Mouse (Mus musculus): ENCODE measurements around the gene Gtf2i.

Gene Gtf2i

DNA sequence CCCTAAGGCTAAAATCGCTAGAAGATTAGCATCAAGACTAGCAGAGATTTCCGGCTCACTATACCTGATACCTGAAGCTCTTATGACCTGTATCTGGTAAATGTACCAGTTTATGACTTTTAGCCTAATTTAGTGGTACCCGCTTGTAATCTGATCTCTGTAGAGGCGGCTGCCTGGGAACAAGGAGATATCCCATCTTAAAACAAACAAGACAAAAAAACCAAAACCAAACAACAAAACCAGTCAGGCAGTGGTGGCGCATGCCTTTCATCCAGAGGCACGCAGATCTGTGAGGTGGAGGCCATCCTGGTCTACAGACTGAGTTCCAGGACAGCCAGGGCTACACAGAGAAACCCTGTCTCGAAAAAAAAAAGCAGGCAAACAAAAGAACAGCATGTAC, 7.1 kb upstream of the Gtf2i start:
- DNase-seq = no peak

DNA sequence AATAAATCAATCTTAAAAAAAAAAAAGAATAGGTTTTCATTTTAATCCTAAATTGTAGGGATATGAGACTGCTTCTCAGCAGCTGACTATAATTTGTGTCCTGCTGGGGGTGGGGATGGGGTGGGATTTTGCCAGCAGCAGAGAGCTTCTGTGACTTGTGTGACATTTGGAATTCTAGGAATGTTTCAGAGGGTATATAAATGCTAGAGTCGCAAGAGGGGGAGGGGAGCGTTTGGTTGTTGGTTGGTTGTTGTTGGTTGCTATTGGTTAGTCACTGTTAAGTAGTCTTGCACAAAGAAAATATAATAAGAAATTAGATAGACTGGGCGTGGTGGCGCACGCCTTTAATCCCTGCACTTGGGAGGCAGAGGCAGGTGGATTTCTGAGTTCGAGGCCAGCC, 4.3 kb upstream of the Gtf2i start:
- no peak for DNase-seq

DNA sequence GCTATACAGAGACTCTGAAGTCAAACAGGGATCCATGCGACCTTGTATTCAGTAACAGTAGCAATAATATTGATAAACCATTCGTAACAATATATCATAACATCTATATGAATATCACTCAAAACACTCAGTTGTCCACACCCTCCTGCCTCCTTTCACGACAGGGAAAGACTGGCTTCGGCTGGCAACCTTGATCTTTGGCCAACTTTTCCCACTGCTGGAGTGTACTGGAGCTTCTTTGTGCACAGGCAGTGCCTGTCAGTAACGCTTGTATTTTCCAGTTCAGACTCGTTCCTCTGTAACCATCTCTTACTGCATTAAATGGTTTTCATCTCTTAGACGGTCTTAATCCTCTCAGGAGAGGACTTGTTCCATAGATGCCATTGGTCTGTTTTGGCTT, 2.2 kb upstream of the Gtf2i start:
- DNase-seq = peak; percentile 39

DNA sequence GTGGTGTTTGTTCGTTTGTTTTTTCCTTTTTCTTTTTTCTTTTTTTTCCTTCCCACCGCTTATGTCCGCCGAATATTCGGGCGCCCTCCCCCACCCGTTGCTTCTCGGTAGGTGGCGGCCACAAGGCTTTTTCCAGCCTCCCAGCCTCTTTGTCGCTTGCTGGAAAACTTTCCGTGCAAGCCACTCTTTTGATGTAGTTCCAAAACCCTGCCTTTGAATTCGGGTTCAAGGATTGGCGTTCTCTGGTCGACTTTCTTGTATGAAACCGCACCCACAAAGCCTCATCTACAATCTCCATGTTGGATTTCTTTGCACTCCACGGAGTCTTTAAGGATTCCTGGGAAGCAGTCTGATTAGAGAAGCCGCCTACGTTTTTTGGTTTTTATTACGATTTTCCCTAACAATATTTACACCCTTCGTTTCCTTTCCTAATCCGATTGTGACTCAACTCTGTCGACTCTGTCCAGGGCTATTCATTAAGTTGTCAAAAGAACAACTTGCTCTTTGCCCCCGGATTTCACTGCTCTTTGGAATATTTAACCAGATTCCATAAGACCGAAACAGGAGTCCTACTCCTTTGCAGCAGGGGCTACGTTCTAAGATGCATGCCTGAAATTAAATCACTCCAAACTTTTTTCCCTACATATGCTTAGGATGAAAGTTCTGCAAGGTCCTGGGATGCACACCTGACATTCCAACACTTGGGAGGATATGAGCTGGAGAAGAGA, 1.2 kb upstream of the Gtf2i start:
- peak; percentile 88 for DNase-seq

DNA sequence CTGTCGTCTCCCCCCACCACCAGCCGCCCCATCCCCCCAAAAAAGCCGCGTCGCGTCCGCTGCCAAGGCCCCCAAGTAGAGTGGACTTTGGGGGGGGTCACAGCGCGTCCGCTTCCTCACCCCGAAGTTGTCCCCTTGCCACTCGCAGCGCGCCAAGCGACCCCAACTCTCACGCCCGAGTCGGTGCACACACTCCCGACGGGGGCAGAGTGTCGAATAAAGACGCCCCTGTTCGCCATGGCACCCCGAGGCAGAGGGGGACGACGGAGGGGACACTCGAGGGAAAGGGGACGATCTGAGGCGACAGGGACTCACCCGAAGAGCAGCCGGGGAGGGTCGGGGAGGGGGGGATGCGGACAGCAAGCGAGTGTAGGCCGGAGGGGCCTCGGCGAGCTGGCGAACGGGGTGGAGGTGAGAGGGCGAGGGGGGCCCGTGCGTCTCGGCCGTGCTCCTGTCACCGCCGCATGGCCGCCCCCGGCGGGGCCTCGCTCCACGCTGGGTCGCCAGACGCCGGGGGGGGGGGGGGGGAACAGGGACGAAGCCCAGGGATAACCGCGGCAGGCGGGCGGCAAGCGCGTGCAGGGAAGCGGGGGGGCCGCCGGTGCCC, 389 bp downstream of the Gtf2i start:
- DNase-seq = no peak

DNA sequence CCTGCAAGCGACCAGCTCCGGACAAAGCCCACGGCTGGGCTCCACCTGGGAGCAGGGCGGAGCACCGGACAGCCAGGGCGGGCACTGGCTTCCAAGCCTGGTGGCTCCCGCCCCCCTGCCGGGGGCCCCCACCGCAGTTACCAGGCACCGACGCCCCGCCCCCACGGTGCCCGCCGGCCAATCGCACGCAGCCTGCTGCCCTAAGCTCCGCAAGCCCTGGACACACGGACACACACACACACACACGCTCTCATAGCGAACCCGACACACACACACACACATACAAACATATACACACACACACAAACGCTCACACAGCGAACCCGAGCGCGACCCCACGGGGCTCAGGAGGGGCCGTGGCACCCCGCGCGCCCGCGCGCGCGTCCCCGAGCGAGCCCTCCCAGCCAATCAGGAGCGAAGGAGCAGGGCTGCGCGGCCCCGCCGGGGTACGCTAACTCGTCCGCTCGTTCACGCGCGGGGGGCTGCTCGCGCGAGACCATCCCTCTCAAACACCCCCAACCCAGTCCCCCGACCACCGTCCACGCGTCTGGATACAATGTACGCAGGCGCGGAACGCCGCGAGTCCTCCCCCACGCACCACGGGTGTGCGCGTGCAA, 1.0 kb downstream of the Gtf2i start:
- peak; percentile 97 for DNase-seq

DNA sequence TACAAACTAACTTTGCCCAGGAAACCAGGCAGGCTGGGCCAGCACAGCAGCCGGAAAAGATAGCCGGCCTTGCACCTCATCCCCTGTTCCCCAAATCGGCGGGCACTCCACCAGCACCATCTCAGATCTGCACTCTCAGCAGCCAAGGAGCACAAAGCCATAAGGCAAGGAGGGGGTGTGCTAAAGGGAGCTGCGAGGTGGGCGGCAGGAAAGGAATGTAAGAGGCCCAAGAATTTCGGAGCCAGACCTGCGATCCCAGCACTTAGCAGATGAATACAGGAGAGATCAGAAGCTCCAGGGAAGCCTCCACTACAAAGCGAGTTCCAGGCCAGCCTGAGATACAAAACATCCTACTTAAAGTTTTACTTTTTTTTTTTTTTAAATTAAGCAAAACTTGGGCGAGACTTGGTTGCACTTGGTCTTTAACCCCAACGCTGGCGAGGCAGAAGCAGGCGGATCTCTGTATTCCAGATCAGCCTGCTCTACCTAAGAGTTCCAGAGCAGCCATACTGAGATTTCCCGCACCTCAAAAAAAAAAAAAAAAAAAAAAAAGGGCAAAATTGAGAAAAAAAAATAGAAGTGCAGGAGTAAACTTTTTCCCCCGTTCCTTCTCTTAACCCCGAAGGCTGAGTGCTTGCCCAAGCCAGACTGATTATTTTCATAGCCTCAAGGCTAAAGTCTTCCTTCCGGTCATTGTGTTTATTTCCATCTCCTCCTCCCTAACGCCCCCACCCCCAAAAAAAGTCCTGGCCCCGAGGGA, 1.7 kb downstream of the Gtf2i start:
- peak; percentile 28 for DNase-seq

DNA sequence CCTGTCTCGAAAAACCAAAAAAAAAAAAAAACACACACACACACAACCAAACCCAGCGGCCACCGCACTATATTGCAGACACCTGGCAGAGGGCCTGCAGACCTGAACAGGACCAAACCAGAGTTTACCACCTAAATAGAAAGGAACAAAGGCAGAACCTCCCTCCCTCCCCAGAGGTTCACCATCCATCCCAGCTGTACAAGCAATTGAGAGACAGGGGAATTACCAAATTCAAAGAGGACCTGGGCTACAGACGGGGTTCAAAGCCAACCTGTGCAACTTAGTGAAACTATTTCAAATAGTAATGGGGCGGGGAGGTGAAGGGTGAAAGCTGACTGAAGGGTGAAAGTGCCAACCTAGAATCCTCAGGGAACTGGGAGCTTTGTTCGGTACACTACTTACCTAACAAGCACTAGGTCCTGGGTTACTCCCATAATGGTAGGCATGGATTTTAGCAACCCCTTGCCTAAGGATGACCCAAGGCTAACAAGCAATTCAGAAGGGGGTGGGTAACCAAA, 2.6 kb downstream of the Gtf2i start:
- DNase-seq = no peak

DNA sequence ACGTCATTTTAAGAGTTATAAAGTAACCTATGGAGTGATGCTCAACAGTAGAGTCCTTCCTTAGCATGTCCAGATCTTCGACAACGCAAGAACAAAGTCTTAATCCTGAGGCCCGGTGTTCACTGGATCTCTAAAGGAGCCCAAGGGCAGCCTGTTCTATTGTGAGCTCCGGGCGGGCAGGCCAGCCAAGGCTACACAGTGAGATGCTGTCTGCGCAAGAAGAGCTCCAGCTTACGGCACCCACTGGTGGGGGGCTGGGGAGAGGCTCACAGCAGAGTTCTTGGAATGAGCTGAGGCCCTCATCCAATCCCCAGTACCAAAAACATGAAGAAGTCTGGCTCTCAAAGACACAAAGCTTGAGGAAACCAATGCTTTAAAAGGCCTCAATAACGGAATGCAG, 4.4 kb downstream of the Gtf2i start:
- DNase-seq = no peak

DNA sequence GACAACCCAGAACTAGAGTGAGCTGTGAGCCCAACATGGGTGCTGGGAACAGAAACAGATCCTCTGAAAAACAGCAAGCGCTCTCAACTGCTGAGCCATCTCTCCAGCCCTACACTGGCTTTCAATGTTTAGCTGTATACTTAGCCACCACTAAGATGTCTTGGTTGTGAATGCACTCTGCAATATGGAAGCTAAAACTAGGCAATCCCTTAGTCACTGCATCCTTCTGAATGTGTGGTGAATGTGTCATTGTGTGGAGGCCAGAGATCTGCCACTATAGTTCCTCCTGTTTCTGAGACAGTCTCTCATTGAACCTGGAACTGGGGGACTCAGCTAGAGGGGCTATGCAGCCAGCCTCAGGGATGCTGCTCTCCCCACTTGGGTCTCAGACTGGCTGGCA, 5.2 kb downstream of the Gtf2i start:
- no peak for DNase-seq

DNA sequence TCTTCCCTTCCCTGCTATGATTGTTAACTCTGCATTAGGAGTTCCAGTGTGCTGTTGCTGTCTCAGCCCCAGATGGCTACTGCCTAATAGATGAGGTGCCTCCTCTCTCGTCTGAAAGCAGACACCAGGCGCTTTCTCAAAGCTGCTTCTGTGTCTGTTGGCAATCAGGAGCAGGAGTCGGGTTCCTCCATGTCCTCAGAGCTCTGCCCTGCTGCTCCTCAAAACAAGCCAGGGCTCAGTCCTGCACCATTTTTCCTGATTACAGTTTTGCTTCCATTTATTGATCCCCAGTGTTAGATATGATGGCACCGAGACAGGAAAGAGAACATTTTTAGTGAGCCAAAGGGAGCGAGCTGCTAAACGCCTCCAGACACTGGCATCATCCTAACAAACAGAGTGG, 9.9 kb downstream of the Gtf2i start:
- no peak for DNase-seq

DNA sequence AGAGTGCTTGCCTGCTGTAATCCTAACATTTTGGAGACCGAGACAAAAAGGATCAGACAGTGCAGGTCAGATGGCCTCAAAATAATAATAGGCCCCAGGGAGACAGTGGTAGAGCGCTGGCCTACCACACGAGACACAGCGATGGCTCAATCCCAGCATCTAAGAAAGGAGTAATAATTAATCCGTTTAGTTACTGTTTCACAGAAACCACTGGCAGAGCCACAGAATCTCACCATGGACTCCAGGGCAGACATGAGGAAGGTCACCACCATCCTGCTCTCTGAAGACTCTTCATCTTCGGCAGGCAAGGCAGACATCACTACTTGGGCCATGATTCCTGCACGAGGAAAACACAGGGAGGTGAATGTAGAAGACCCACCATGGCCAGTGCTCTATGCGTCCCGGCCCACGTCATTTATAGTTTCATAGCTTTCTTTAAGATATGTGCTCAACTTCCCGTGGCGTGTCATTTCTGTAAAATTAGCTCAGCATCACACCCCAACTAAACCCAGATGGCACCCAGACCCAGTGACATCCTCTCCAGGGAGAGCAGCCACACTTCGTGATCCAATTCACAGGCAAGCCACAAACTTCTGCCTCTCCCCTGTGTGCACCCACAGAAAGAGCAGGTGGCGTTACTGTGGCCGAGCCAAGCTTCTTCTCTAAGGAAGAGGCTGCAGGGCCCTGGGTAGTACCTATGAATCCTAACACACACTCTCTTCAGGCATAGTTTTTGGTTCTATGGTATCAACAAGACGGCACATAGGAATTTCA, 19.1 kb downstream of the Gtf2i start:
- DNase-seq = no peak

DNA sequence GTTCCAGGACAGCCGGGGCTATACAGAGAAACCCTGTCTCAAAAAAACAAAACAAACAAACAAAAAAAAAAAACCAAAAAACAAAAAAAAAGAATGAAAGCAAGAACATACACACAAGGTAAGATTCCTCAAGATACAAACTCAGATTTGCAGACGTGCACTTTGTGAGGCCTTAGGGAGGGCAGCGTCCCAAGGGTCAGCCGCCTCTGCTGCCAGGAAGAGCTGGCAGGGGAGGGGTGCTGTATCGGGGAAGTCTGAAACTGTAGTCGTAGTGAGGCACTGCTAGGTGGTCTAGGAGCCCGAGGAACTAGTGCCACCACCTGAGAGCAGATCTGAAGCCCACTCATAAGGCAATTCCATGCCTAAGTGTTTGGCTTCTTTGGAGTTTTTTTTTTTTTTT, 20.0 kb downstream of the Gtf2i start:
- DNase-seq = no peak

DNA sequence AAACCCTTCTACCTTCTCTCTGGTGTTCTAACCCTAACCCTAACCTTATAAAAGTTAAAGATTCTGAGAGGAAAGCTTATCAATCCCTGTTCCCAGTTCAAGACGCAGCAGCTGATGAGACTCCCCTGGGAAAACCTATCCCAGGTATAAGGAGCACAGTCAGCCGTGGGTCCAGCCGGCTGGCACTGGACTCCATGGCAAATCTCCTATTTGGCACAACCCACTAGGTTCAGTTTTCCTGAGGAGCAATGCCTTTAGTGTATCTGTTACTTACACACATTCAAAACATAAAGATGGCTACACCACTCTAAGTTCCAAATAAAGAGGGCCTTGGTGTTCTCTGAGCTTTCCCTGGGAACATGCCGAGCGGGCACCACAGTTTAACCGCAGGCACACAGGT, 23.5 kb downstream of the Gtf2i start:
- DNase-seq = no peak

DNA sequence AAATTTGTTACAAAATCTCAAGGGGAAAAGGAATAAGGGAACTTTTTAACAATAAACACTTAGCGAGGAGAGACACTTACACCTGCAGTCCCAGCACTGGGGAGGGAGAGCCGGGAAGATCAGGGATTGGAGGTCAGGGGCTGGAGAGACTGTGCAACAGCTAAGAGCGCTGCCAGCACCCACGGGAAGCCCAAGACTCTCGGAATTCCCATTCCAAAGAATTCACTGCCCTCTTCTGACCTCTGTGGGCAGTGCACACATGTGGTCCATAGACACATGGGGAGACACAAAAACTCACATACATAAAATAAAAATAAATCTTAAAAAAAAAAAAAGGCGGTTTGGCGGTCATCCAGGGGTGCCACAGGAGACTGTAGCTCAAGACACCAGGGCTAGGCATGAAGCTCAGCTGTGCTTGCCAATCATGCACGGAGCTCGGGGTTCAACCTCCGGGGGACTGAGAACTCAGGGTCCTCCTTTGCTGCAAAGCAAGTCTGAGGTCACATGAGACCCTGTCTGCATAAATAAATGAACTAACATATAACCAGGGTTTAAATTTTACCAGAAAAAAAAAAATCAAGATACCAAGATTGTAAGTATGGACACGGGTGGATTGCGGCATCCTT, 24.5 kb downstream of the Gtf2i start:
- DNase-seq = no peak

DNA sequence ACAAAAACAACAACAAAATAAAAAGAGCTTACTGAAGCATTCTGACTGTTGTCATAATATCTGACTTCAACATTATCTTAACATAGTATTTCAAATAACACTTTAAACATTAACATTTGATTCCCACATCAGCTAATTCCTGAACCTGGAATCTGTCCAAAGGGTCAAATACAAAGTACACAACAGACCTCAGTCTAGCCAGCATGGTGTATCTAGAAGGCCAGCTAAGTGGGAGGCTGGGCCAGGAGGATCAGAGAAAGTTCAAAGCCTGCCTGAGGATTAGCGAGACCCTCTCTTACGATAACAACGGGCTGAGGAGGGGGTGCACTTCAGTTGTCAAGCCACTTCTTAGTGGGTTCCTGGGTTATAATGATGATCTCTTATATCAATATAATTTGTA, 26.5 kb downstream of the Gtf2i start:
- no peak for DNase-seq

DNA sequence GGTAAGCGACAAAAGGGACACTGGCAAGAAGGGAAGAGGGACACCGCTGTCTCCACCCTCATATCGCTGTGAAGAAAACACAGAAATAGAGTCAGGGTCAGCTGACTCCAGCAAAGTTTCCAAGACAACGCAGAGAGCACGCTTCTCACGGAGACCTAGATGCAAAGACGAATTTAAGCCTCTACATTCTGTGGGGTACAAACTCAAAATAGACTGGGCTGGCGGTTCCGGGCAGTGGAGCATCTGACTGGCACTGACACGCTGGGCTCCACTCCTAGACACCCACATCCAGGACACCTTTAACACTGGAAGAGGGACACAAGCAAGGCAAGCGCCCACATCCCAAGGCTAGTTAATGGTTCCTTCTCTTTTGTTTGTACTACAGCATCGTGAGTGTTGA, 29.6 kb downstream of the Gtf2i start:
- DNase-seq = no peak

DNA sequence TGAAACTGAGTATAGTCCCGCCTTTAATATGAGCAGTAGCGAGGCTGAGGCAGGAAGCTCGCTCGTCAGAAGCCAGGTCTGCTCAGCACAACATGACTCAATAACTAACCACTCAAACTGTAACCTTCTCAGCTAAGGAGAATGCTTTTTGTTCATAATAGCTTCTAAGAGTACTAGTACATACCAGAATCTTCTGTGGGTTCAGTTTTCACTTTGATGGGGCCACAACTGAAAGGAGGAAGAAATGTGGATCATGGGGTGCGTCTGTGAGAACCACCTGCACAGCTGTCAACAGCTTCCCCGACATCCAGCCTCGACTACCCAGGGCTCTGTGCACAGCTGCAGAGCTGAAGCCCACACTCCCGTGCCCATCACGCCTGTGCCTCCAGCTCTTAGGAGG, 32.0 kb downstream of the Gtf2i start:
- no peak for DNase-seq

DNA sequence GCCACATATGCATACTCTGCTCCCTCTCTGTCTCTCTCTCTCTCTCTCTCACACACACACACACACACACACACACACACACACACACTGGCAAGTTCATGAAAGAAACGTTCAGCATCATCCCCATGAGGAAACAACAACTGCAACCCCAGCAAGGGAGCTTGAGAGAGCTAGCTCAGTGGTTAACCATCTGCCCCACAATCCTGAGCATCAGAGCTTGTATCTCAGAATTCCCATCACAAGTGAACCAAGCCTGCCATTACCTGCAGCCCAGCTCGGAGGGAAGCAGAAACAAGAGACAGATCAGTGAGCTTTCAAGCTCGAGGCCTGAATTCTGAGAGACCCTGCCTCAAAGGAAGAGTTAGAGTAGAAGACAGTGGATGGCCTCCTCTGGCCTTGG, 32.5 kb downstream of the Gtf2i start:
- no peak for DNase-seq

DNA sequence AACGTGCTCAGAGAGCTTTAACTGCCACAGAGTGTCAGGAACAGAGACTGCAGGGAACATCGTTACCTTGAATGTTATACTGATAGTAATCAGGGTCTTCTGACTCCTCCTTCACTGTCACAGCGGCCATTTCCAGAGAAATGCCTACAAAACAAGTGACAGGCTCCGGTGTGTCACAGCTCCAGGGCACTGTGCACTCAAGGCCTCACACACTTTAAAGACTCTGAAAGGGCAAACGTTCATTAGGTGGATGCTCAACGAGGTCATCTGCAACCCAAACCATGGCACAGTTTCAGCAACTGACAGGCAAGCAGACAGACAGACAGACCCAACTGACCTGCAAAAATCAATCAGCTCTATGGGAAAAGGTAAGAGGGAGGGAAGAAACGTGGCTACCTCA, 35.2 kb downstream of the Gtf2i start:
- DNase-seq = no peak

DNA sequence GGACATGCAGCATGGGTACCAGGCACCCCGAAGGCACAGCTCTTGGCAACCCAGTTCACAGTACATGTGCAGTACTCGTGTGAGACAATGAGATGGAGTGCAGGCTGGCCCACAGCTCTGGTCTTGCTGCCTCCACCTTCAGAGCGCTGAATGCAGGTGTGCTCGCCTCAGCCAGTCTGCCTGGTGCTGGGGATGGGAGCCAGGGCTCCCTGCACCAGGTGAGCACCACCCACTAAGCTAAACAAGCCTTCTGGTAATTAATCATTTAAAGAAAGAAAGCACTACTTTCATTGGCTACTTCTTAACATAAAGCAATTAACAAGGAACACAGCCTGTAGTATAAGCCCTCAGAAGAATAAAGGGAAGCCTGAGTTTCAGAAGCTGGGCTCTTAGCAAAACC, 37.5 kb downstream of the Gtf2i start:
- DNase-seq = no peak

DNA sequence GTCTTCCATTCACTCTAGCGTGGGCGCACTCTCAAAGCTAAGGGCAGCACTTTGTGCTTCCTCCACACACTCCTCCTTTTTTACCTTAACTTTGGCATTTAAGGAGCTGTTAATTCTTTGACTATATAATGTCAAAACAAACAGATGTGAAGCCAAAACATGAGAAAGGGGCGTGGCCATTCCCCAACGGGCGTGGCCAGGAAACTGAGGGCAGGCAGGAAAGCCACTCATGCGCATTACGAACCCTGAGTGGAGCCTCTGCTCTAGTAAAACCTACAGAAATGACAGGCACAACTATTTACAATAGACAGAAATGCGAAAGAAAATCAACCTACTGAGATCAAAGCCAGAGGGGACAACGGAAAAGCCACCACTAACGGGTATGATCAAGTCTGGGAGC, 39.0 kb downstream of the Gtf2i start:
- peak; percentile 31 for DNase-seq
